Comparison of ENCODE assay signal across 8 mouse cellular contexts in genomic region chr4:33396222-33397176, GRCm38 (mm10).
DNase-seq lines count a peak whose midpoint lies in the region; ATAC-seq lines count a peak whose summit lies in the region.

No protein-coding gene starts in this region.

- H3K4me3 ChIP-seq in embryonic facial prominence, embryonic 11.5 days (ENCODE audit: low read depth, low read length), result no peak overlapping the region
- no peak overlapping the region for H3K4me3 ChIP-seq in liver, embryonic 13.5 days (replicated peaks)
- H3K4me3 ChIP-seq in neural tube, embryonic 11.5 days (ENCODE audit: low read depth, low read length), result no peak overlapping the region
- H3K4me3 ChIP-seq in stomach, embryonic 16.5 days (replicated peaks; ENCODE audit: low read length), result no peak overlapping the region

- H3K9ac ChIP-seq in embryonic facial prominence, embryonic 11.5 days (replicated peaks; ENCODE audit: low read length), result no peak overlapping the region
- H3K9ac ChIP-seq in liver, embryonic 13.5 days, result no peak overlapping the region
- no peak overlapping the region for H3K9ac ChIP-seq in neural tube, embryonic 11.5 days (ENCODE audit: low read length)
- H3K9ac ChIP-seq in stomach, embryonic 16.5 days (ENCODE audit: low read length), result no peak overlapping the region

- H3K36me3 ChIP-seq in embryonic facial prominence, embryonic 11.5 days (replicated peaks; ENCODE audit: control insufficient read depth, insufficient read depth, low read depth, low read length), result no peaks in the 10 kb centered on the region
- H3K36me3 ChIP-seq in liver, embryonic 13.5 days, result peaks cover 6% of the 10 kb centered on the region; the same call in 1 of the 2 replicates
- H3K36me3 ChIP-seq in neural tube, embryonic 11.5 days (ENCODE audit: control insufficient read depth, insufficient read depth, low read length), result no peaks in the 10 kb centered on the region
- no peaks in the 10 kb centered on the region for H3K36me3 ChIP-seq in stomach, embryonic 16.5 days (ENCODE audit: control insufficient read depth, insufficient read depth, low read length)

- no peak overlapping the region for H3K4me2 ChIP-seq in embryonic facial prominence, embryonic 11.5 days (ENCODE audit: low read depth, low read length)
- no peak overlapping the region for H3K4me2 ChIP-seq in liver, embryonic 13.5 days
- H3K4me2 ChIP-seq in neural tube, embryonic 11.5 days (ENCODE audit: low read depth), result no peak overlapping the region
- no peak overlapping the region for H3K4me2 ChIP-seq in stomach, embryonic 16.5 days (ENCODE audit: low read depth, low read length)

- no peaks in the 10 kb centered on the region for H3K9me3 ChIP-seq in embryonic facial prominence, embryonic 11.5 days (replicated peaks; ENCODE audit: control insufficient read depth, low read length)
- H3K9me3 ChIP-seq in liver, embryonic 13.5 days (replicated peaks), result no peaks in the 10 kb centered on the region
- no peaks in the 10 kb centered on the region for H3K9me3 ChIP-seq in neural tube, embryonic 11.5 days (ENCODE audit: control insufficient read depth, low read length)
- no peaks in the 10 kb centered on the region for H3K9me3 ChIP-seq in stomach, embryonic 16.5 days (replicated peaks; ENCODE audit: control insufficient read depth, low read length)

- peak; percentile 67; the same call in 1 of the 2 replicates for ATAC-seq in embryonic facial prominence, embryonic 11.5 days (replicated peaks; ENCODE audit: insufficient number of reproducible peaks, low FRiP score, low TSS enrichment, low read depth)
- ATAC-seq in liver, embryonic 13.5 days (ENCODE audit: low read depth), result peak; percentile 73
- ATAC-seq in neural tube, embryonic 11.5 days (ENCODE audit: insufficient read depth, low FRiP score, low TSS enrichment), result peak; percentile 73; the same call in 1 of the 2 replicates
- ATAC-seq in stomach, embryonic 16.5 days (ENCODE audit: insufficient read depth, low FRiP score), result peak; percentile 71; the same call in 1 of the 2 replicates

- H3K27ac ChIP-seq in embryonic facial prominence, embryonic 11.5 days (replicated peaks; ENCODE audit: low read depth, low read length), result no peak overlapping the region
- H3K27ac ChIP-seq in liver, embryonic 13.5 days, result no peak overlapping the region
- H3K27ac ChIP-seq in neural tube, embryonic 11.5 days (ENCODE audit: low read depth, low read length), result no peak overlapping the region
- no peak overlapping the region for H3K27ac ChIP-seq in stomach, embryonic 16.5 days (ENCODE audit: low read length)

- 45% methylated on average over 3 of the region's 3 CpGs for WGBS in embryonic facial prominence, embryonic 11.5 days
- 40% methylated on average over 3 of the region's 3 CpGs for WGBS in liver, embryonic 13.5 days (ENCODE audit: insufficient replicate concordance)
- WGBS in neural tube, embryonic 11.5 days, result 55% methylated on average over 3 of the region's 3 CpGs
- WGBS in stomach, embryonic 16.5 days, result 51% methylated on average over 3 of the region's 3 CpGs

- peak; percentile 85 for DNase-seq in A20 (ENCODE audit: low read depth, low spot score)
- DNase-seq in adrenal gland, postnatal 25 days, result peak; percentile 80
- DNase-seq in embryonic facial prominence, embryonic 11.5 days (ENCODE audit: low spot score), result peak; percentile 93
- DNase-seq in heart, adult 9 months (ENCODE audit: low spot score in 2 of 2), result peak; percentile 67 to 82
- peak; percentile 93 for DNase-seq in kidney, postnatal 10 days
- DNase-seq in liver, embryonic 13.5 days, result peak; percentile 67
- DNase-seq in neural tube, embryonic 11.5 days (ENCODE audit: low spot score), result peak; percentile 81

- H3K4me1 ChIP-seq in embryonic facial prominence, embryonic 11.5 days (ENCODE audit: control insufficient read depth, insufficient read depth, low read length), result no peaks in the 10 kb centered on the region
- H3K4me1 ChIP-seq in liver, embryonic 13.5 days (replicated peaks), result no peaks in the 10 kb centered on the region
- H3K4me1 ChIP-seq in neural tube, embryonic 11.5 days (ENCODE audit: control insufficient read depth, insufficient read depth, low read length), result no peaks in the 10 kb centered on the region
- H3K4me1 ChIP-seq in stomach, embryonic 16.5 days (ENCODE audit: control insufficient read depth, insufficient read depth, low read length), result no peaks in the 10 kb centered on the region

- H3K27me3 ChIP-seq in embryonic facial prominence, embryonic 11.5 days (ENCODE audit: control insufficient read depth, insufficient read depth, low read length), result no peaks in the 10 kb centered on the region
- no peaks in the 10 kb centered on the region for H3K27me3 ChIP-seq in liver, embryonic 13.5 days
- H3K27me3 ChIP-seq in neural tube, embryonic 11.5 days (ENCODE audit: control insufficient read depth, insufficient read depth, low read length), result no peaks in the 10 kb centered on the region
- H3K27me3 ChIP-seq in stomach, embryonic 16.5 days (ENCODE audit: control insufficient read depth, insufficient read depth, low read length), result no peaks in the 10 kb centered on the region
